Mouse (Mus musculus) CH12.LX (cell line): ENCODE measurements around the gene Sbf2.

Source experiments
- CTCF ChIP-seq, 2 experiments: IDR thresholded peaks in 1 of 2; conservative IDR thresholded peaks in 1 of 2; 2 replicates each; pipeline ENCODE4 v1.5.1; 2011 to 2012; ENCODE audit warnings: low read depth in 2 of 2, low read length in 2 of 2, improper control_type of control experiment in 1 of 2, inconsistent platforms in 1 of 2, mild to moderate bottlenecking in 1 of 2, moderate library complexity in 1 of 2
- EP300 ChIP-seq: IDR thresholded peaks from 2 replicates; pipeline ENCODE4 v1.6.1; 2011; ENCODE audit warnings: low read length, improper control_type of control experiment
- ETS1 ChIP-seq: conservative IDR thresholded peaks from 2 replicates; pipeline ENCODE4 v1.6.1; 2012; ENCODE audit warnings: low read depth, mild to moderate bottlenecking, inconsistent platforms, low read length, improper control_type of control experiment, moderate library complexity
- KAT2A ChIP-seq: IDR thresholded peaks from 2 replicates; pipeline ENCODE4 v1.6.1; 2012; ENCODE audit warnings: low read length, improper control_type of control experiment, inconsistent platforms; ENCODE audit not compliant: insufficient replicate concordance
- MAX ChIP-seq: IDR thresholded peaks from 2 replicates; pipeline ENCODE4 v1.6.1; 2011; ENCODE audit warnings: low read length, improper control_type of control experiment
- POLR2A ChIP-seq: IDR thresholded peaks from 2 replicates; pipeline ENCODE4 v1.6.1; 2011; ENCODE audit warnings: low read depth, mild to moderate bottlenecking, improper control_type of control experiment, low read length
- POLR2AphosphoS2 ChIP-seq: IDR thresholded peaks from 2 replicates; pipeline ENCODE4 v1.6.1; 2011; ENCODE audit warnings: low read depth, low read length, improper control_type of control experiment
- USF1 ChIP-seq: IDR thresholded peaks from 2 replicates; pipeline ENCODE4 v1.6.1; 2014; ENCODE audit warnings: low read depth, mild to moderate bottlenecking, inconsistent platforms, low read length, improper control_type of control experiment
- ZC3H11A ChIP-seq: IDR thresholded peaks from 2 replicates; pipeline ENCODE4 v1.6.1; 2012; ENCODE audit warnings: low read depth, mild to moderate bottlenecking, inconsistent platforms, low read length, improper control_type of control experiment
- ZKSCAN1 ChIP-seq: IDR thresholded peaks from 2 replicates; pipeline ENCODE4 v1.6.1; 2012; ENCODE audit warnings: low read depth, inconsistent platforms, low read length, improper control_type of control experiment, borderline replicate concordance

- no peak for TF ChIP-seq CTCF (conservative IDR thresholded peaks at IDR 0.05 in 1 of 2, IDR thresholded peaks at IDR 0.05 in 1 of 2; ENCODE audit: low read depth in 2 of 2, low read length in 2 of 2)
- TF ChIP-seq ETS1, result no peak
- no peak for TF ChIP-seq EP300
- TF ChIP-seq POLR2AphosphoS2, result no peak
- TF ChIP-seq POLR2A, result no peak
- TF ChIP-seq USF1, result no peak
- TF ChIP-seq ZC3H11A, result no peak
- TF ChIP-seq ZKSCAN1, result no peak
- TF ChIP-seq KAT2A, result no peak
- TF ChIP-seq MAX, result no peak
Measured at GRCm38 (mm10) chr7:110402092-110402491, 212.6 kb downstream of the Sbf2 start.
